Mouse (Mus musculus) 3T3-L1 (cell line): ENCODE measurements around the gene Adcy7.

Experiments used
- DNase-seq: peaks from one replicate; pipeline ENCODE4 v3.0.0-alpha.2; 2015; ENCODE audit warnings: low read depth, low spot score

The Adcy7 gene

DNA sequence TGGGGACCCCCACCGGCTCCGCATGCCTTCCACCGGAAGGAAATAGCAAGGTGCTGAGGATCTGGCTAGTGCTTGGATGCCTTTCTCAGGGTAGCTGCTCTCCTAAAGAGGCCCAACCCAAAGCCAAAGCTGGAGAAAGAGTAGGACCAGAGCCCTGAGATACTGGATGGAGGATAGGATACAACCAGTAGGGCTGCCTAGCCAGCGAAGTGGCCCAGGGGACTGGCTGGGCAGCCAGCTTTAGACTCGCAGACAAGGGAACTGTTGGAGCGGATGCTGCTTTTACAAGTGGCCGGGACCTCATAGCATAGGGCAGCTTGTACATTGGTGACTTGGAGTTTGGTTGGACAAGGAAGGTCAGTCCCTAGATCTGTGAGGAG, 838 bp downstream of the Adcy7 start:
- DNase-seq, result no peak

DNA sequence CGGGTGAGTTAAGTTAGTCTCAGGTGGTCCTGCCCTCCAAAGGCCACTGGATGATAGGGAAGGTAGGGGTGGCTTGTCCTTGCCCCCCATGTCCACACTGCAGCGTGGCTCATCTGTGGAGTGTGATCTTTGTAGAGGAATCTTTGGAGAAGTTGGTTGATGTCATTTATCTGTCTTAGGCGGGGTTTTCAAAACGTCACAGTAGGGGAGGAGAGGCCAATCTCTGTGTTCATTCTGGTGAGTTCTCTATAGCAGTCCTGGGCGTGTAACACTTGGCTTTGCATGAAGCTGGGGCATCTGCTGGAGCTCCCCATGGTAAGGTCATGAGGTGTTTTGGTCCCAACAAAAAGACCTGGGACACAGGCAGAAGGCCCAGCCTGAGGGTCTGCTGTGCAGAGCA, 1.9 kb downstream of the Adcy7 start:
- no peak for DNase-seq

DNA sequence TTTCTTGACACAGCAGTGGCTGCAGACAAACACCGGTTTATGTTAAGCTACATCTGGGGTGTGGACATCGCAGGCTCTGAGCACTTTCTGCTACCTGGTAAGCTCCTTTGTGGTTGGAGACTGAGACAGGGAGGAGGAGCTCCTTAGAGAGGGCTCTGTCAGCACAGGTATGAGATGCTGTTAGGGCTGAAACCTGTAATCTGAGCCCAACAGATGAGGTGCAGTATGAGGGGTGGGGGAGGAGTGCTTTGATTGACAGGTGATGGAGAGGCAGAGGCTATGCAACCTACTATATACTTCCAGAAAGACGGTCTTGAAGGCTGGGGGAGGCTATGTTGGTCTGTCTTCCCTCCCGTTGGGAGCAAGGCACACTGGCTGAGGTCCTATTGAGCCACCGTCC, 7.0 kb downstream of the Adcy7 start:
- DNase-seq, result no peak

DNA sequence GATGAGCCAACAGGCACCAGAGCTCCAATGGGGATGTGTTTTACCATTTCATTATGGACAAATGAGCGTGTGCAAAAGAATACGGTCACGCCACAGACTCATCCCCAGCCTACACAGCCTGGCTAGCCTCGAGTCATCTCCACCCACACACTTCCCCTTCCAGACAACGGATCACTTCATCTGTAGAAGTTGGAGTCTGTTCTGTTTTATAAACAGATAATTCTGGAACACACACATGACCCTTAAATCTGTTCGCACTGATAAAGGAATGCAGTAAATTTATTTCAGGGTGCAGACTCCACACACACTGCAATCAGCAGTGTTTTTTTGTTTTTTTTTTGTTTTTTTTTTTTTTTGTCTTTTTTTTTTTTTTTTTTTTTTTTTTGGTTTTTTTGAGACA, 7.5 kb downstream of the Adcy7 start:
- peak; percentile 87 for DNase-seq

DNA sequence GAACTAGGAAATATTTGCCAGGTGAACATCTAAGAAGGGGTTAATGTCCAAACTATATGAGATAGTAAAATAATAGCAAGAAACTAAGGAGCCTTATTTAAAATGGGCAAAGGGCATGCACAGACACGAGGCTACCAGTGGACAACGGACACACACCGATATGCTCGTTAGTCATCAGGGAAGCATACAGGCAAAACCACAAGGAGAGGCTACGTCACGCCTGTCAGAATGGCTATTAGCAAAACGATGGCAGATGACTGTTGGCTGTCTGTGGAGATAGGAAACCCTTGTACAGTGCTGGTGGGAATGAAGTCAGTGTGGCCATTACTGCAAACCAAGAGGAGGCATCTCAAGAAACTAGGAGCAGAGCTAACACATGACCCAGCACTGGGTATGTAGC, 8.7 kb downstream of the Adcy7 start:
- peak; percentile 99 for DNase-seq

DNA sequence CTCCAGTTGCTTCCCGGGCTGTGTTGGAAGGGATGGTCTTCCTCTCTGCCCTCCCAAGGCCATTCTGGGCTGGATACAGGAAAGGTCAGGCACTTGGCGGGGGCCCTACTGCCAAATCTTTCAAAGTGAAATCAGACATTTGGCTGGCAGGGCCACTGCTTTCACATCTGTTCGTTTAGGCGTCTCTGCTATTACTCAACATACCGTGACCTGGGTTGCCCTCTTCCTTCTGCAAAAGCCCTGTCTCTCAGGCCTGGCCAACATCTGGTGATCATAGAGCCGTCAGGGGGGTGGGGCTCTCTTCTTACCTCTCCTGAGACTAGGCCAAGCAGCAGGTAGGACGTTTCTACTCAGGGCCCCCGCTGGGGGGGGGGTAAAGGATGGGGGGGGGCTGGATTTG, 10.5 kb downstream of the Adcy7 start:
- DNase-seq, result peak; percentile 99

DNA sequence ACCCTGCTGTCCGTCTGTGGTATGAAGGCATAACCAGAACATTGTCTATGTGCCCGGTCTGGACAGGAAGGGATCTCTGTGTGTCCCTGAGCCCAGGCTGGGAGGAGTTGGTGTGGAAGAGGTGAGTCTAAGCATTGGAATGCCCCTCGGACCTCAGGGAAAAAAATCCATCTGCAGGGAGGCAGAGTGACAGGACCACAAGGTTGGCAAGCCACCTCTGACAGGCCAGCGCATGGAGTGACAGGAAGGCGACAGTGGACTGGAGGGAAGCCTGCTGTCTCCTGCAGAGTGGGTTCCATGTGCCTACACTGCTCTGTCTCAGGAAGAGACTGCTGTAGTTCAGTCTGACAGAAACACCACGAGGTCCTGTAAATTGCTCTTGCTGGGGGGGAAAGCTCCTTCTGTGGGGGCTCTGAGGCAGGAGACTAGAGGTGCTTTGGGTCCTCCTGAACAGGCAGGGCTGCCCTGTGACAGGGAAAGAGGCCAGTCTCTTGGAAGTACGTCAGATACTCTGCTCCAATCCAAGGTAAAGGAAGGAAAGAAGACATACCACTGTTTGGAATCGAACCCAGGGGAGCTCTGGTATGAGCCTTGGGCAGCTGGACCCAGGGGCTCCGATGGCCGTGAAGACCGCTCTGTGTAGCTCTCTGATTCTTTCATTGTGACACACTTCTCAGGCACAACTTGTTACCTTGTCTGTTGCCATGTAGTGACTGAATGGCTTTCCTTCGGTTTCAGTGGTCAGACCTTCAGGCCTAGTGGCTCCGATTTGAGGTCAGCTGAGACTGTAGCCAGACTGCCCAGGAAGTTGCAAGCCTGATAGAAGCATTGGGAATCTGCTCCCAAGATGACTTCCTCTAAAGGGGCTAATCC, 11.3 kb downstream of the Adcy7 start:
- peak; percentile 95 for DNase-seq

DNA sequence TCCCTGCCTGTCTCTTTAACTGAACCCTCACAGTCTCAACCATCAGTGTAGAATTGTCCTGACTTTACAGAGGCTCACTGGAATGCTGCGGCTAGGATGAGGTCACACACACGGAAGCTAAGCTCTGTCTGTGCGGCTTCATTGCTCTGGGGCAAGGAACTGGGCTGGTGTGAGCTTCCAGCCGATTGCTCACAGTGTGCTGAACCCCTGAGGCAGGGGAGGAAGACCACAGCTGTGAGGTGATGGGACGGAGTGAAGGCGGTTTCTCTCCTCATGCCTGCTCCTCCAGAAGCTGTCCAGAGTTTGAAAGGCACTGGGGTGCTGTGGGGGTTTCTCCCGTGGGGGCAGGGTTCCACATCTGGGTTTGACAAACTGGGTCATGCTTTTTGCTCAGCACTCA, 12.5 kb downstream of the Adcy7 start:
- peak; percentile 99 for DNase-seq

DNA sequence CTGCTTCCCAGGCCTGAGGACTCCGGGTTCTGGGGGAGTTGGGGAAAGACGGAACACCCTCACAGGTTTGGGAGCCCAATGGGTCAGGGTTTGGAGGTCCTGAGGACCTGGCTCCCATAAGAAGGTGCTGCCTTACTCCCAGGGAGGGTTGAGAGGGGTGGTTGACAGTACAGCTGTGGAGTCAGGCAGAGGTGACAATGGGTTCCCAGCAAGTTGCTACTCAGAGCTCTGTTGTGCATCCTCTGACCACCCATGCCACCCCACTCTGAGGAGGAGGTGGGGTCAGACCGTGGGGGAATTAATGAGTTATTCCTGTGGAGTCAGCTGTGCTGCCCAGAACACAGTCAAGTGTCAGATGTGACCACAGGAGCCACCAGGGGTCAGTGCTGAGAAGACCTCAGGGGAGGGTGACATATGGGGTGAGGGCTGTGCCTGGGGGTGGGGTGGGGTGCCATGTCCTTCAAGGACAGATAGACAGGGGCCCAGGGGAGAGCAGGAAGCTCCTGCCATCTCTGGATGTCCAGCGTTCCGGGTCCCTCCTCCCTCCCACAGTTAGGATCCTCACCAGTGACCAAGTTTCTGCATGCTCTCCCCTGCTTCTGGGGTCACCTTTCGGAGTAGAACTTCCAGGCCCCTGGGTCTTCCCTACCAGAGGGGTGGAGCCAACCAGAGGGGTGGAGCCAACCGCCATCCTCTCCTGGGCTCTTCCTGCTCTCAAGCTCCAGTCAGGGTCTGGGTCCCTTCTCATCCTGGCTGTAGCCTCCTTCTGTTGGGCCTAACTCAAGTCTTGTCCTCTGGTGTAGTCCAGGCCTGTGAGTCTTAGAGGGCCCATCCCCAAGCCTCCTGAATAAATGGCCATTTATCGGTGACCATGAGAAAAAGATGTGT, 13.5 kb downstream of the Adcy7 start:
- no peak for DNase-seq

DNA sequence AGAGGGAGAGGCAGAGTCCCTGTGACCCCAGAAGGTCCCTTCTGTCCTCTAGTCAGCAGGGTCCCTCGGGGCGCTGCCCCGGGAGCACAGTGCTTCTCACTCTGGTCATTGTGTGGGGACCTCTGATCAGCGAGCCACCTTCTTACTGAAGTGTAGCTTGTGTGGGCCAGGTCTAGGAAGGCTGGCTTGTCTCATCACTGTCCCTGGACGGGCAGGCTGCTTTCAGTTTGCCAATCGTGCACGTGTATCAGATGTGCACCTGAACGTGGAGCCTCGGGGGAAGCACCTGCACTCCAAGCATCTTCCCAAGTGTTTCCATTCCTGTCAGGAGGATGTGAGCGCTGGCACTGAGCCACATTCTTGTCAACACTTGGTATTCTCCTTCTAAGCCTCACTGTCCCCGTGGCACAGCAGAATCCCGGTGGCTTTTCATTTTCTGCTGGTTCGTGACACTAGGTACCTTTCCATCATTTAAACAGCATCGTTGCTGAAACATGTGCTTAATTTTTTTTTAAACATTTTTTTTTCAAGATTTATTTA, 14.3 kb downstream of the Adcy7 start:
- DNase-seq, result peak; percentile 57

DNA sequence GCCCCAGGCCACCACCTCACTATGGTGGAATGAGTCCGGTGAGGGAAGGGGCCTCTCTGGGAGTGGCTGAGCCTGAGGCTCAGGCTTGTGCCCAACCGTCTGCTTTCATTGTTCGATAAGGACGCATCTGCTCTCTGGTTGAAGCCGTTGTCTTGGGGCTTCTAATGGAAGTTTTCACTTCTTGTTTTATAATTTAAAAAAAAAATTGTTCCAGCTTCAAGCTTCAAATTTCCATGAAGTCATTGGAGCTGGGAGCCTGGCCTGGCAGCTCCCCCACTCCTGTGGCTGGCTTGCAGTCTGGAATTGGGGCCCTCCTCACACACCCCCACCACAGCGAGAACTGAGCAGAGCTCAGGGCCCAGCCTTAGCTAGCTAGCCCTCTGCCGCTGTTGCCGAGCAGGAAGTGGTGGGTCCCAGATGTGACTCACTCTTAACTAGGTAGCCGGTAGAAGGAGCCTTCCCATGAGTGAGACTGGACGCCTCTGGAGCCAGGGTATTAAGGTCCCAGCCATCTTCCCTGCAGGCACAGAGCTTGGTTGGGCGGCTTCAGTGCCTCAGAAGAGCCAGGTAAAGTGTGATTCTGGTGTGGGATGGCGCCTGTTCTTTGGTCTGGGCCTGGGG, 16.5 kb downstream of the Adcy7 start:
- peak; percentile 86 for DNase-seq

DNA sequence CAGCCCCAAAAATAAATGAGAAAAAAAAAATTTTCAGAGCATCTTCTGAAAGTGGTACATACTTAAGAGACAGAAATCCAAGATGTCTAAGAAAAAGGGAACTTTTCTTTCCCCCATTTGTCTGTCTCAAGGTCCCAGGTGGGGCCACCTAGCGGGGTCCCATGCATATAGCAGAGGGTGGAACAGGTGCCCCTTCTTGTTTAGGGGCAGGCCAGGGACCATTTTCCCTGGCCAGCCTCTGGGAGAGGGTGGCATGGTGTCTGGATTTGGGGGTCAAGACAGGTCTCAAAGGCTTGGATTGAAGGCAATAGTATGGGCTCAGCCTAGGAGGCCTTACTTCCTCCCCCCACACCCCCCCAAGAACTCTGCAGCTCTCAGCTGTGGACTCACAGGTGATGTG, 17.7 kb downstream of the Adcy7 start:
- DNase-seq, result no peak

DNA sequence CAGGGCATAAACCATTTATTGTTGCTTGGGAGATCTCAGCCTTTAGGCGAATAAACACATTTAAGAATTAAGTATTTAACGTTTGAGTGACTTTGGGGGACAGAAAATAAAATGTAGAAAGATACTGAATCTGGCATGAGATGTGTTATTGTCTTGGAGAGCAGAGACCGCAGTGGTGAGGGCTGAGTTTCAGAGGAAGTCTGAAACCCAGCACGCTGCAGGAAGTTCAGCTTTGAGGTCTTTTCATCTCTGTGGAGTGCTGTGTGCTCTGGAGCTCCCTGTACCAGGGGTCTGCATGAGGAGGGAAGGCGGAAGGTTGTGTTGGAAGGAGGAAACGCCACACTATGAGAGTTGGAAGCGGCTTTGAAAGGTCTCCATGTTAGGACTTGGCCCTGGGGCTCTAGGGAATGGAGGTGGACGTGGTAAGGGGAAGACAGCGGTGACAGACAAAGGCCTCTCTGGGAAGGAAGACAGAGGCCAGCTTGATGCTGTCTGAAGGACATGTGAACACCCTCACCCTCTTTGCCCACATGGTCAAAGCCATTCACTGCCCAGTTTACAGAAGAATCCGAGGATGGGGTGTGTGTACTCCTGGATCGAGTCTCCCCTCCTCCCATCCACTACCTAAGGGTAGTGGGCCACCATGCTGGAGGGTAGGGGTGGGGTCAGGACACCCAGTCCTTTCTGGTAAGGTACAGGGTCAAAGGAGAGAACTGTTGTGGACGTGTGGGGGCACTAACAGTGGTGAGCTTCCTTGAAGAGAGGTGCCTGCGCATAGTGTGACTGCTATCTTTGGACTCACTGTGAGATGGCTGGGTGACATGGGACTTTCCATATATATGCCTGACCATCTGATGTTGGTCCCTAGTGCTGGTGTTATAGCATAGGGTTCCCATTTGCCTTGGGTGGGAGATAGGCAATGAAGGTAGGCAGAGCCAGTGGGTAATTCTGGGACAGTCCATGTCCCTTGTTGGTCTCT, 18.4 kb downstream of the Adcy7 start:
- DNase-seq, result no peak

DNA sequence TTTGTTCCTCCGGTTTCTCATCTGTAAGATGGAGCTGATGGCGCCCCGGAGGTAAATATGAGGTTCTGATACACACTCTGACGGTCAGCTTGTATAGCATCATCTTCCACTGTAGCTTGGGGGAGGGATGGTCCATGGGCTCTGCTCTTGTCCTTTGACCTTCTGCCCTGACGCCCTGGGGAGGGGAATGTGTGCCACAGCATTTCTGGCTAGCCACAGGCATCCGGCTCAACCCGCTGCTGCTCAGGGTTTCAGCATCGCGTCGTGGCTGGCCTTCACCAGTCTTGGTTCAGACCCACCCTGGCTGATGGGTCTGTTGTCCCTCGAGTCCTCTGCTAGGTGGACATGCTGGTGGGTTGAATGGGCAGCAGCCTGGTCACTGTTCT, 19.1 kb downstream of the Adcy7 start:
- no peak for DNase-seq

DNA sequence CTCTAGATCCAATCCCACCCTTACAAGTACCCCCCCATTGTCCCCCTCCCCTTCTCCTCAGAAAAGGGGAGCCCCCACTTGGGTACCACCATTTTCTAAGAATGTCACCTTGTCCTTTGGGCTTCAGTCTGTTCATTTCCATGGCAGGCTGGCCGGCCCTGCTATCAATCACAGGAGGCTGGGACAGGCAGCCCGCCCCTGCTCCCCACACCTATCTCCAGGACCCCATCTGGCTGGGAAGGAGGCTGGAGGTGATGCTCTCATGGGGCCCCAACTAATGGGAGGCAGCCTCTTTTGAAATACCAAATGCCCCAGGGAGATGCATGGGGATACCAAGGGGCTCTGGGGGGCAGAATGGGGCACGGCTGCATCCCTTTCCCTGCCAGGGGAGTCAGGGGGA, 20.7 kb downstream of the Adcy7 start:
- no peak for DNase-seq

DNA sequence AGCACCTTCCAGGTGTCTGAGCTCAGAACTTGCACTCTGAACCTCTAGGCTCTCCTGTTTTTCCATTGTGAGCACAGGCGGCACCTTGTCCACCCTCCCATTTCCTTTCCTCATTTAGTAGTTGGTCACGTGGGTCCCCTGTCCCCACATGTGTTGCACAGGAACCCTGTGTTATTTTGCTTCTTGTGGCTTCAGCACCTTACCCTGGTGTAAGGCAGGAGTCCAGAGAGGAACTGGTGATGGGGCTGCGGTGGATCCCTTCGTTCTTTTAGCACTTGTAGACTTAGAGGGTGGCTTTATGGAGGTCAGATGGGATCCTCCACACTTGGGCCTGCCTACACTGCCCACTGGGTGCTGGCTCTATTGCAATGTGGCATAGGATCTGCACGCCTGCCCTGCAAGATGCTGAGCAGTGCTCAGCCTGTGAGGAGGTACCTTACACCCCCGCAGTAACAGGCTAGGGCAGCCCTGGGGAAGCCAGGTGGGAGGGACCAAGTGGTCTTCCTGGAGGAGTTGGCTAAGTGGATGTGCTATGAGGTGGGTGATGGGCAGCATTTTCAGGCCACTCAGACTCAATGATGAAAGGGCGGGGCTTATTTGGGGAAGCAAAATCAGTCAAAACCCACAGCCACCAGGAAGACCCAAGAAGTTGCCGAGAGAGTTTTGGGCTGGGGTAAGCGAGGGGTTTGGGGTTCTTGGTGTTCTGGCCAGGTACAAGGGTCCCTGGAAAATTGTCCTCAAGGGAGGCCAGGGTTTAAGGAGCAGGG, 21.6 kb downstream of the Adcy7 start:
- DNase-seq, result no peak

DNA sequence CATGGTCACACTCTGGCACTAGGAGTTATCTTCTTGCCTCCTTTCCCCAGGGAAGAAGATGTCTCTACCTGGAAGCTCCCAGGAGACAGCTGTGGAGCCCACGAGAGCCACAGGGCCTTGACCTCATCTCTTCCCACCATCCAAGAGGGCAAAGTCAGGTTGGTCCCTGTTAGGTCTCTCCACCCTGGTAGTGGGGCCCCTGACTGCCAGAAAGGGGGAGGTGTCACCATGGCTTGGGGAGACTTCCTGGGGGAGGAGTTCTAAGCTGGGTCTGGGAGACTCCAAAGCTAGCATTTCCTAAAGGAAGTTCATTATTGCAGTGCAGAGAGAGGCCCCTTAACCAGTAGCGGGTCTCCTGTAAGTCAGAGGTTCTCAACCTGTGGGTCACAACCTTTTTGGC, 22.8 kb downstream of the Adcy7 start:
- peak; percentile 27 for DNase-seq

DNA sequence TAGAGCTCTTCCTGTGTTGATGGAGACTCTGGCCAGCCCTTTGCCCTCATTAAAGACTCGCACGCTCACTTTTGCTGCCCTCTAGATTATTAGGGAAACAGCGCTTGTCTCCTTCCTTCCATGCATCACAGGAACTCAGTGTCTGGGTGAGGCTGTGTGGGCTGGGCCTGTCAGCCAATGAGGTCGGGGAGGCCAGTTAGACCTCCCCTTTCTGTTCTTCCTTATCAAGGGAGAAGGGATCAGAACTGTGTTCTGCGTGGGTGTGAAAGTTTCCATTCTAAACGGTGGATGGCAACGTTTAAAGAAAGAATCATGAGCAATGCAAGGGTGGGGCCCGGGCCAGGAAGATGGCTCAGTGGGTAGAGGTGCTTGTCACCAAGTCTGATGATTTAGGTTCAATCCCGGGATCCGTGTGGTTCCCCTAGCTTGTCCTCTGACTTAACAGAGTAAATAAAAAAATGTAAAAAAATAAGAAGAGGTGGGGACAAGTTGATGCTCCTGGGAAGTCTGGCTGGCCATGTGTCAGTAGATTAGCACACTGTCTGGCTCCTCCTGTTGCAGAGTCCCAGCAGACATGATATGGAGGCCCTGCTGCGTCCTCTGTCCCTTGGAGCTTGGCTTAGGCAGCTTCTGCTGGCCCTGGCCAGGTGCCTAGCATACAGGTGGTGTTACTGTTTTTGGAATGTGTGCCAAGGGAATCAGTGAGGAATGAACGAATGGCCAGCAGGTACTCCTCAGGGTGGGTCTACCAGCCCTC, 26.0 kb downstream of the Adcy7 start:
- DNase-seq, result peak; percentile 97

DNA sequence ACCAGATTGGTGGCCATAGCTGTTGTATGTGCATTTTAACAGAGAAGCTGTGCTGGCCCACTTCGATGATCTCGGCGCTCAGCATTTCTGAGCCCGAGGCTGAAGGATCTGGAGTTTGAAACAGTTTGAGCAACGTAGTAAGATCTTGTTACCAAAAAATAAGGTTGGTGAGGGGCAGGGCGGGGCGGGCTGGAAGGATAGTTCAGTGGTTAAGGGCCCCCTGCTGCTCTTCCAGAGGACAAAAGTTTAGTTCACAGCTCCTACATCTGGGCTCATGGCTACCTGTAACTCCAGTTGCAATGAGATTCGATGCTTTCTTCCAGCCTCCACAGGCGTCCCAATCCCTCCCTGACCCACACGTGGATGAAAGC, 26.5 kb downstream of the Adcy7 start:
- no peak for DNase-seq
